Mouse (Mus musculus) thymus, adult 2 months (tissue): ENCODE results near the gene Pdxp. TPM values are rescaled to one million over a fixed set of nuclear protein-coding genes. Genes with fewer than 3 reads are reported as not detected.
A peak's percentile ranks its signal among the peaks of the same experiment; 100 is the strongest.

ENCODE experiments used
- DNase-seq: peaks from one replicate; pipeline ENCODE4 v3.0.0; 2021
- H3K27ac ChIP-seq: fragments of 200-500 bp; 2 replicates; pipeline ENCODE4 v1.5.1; 2012; ENCODE audit warnings: low read length, control low read depth; ENCODE audit not compliant: control insufficient read depth, insufficient read depth
- H3K27me3 ChIP-seq: fragments of 200-500 bp; 2 replicates; pipeline ENCODE4 v1.6.1; 2012; ENCODE audit warnings: mild to moderate bottlenecking, low read length, moderate library complexity, mixed read lengths; ENCODE audit not compliant: control insufficient read depth, insufficient read depth
- H3K36me3 ChIP-seq: fragments of 200-500 bp; 2 replicates; pipeline ENCODE4 v1.6.1; 2012; ENCODE audit warnings: mild to moderate bottlenecking, low read length, moderate library complexity; ENCODE audit not compliant: control insufficient read depth, insufficient read depth
- H3K4me1 ChIP-seq: fragments of 200-500 bp; replicated peaks from 2 replicates; pipeline ENCODE4 v1.6.1; 2012; ENCODE audit warnings: low read length; ENCODE audit not compliant: control insufficient read depth, insufficient read depth
- H3K4me3 ChIP-seq: fragments of 200-500 bp; 2 replicates; pipeline ENCODE4 v1.5.1; 2012; ENCODE audit warnings: mild to moderate bottlenecking, low read length, control low read depth, moderate library complexity; ENCODE audit not compliant: control insufficient read depth, insufficient read depth
- CTCF ChIP-seq: fragments of 200-500 bp; IDR thresholded peaks from 2 replicates; pipeline ENCODE4 v1.5.1; 2012; ENCODE audit warnings: mild to moderate bottlenecking, control low read depth, low read length, moderate library complexity, borderline replicate concordance; ENCODE audit not compliant: control insufficient read depth, poor library complexity, insufficient read depth; ENCODE audit errors: extremely low read depth
- POLR2A ChIP-seq: fragments of 200-500 bp; IDR thresholded peaks from 2 replicates; pipeline ENCODE4 v1.6.1; 2012; ENCODE audit warnings: mild to moderate bottlenecking, low read length, control low read depth, moderate library complexity; ENCODE audit not compliant: control insufficient read depth, poor library complexity, insufficient read depth; ENCODE audit errors: extremely low read depth
- WGBS: fragments of 180-500 bp; shearing (Covaris S2); methylation state at CpG from one replicate; pipeline ENCODE4 v1.1.7; 2018; 5-methylcytosine and 5-hydroxymethylcytosine counted together
- polyA plus RNA-seq: library from polyadenylated mRNA; depleted of rRNA; stranded (reverse); fragments of >200 nt; gene quantifications from 2 replicates; pipeline ENCODE4 v1.2.3, GENCODE M21; 2012

Gene Pdxp
- polyA plus RNA-seq, 1 experiment, result 72.0 TPM

DNA sequence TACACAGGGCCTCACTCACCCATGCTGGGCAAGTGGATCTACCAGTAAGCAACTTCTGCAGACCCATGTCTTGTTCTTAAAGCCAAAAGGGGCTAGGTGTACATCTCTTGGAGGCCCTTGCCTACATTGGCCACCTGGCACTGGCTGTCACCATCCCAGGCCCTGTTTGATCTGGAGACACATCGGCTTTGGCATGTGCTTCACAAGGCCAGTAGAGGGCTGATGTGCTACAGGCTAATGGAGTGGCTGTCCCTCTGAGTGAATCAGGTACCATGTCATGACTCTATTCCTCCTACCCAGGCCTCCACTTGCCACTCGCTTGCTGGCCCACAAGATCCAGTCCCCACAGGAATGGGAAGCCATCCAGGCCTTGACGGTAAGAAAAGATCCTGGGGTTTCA, 31.9 kb upstream of the Pdxp start:
- H3K27ac ChIP-seq, result no peak overlapping the region
- DNase-seq, result no peak
- 93% methylated on average over 3 of the region's 3 CpGs for WGBS
- H3K4me3 ChIP-seq, result no peak overlapping the region
- TF ChIP-seq POLR2A, result no peak
- no peak for TF ChIP-seq CTCF
- H3K27me3 ChIP-seq, result no peaks in the 10 kb centered on the region
- peaks cover 14% of the 10 kb centered on the region for H3K4me1 ChIP-seq
- peaks cover 29% of the 10 kb centered on the region for H3K36me3 ChIP-seq

DNA sequence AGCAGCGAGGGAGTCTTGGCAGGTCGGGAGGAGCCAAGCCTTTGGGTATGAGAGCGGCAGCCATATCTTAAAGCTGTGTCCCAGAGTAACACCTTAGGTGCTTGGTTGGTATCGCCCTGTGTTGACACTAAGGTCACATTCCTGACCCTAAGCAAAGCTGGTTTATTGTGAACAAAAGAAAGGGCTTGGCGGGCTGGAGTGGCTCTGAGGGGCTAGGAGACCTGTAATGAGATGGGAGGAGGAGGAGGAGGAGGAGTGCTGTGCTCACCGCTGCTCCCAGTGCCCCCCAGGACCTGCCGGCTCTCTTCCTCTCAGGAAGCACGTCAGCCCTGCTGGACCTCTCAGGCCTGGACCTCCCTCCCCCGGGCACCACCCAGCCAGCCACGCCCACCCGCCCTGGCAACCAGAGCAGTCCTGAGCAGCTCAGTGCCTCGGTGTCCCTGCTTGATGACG, 24.3 kb upstream of the Pdxp start:
- H3K4me3 ChIP-seq, result no peak overlapping the region
- no peaks in the 10 kb centered on the region for H3K27me3 ChIP-seq
- TF ChIP-seq CTCF, result no peak
- TF ChIP-seq POLR2A, result no peak
- 91% methylated on average over 13 of the region's 13 CpGs for WGBS
- DNase-seq, result no peak
- H3K27ac ChIP-seq, result no peak overlapping the region
- H3K4me1 ChIP-seq, result peaks cover 11% of the 10 kb centered on the region
- peaks cover 42% of the 10 kb centered on the region for H3K36me3 ChIP-seq

DNA sequence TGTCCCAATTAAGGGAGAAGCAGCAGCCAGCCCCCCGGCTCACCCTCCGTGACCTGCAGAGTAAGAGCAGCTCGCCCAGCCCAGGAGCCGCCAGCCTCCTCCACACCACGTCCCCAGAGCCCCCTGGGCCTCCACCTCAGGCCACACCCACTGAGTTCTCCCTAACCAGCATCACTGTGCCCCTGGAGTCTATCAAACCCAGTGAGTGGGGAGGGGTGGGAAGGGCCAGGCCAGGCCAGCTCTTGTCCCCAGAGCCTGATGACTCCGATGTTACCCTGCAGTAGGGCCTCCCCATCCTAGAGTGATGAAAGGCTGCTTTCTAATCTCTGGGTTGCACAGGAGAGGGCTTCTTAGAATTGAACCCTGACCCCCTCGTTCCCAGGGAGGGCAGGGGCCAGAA, 21.3 kb upstream of the Pdxp start:
- no peak for DNase-seq
- no peak overlapping the region for H3K4me3 ChIP-seq
- WGBS, result 89% methylated on average over 7 of the region's 7 CpGs
- peaks cover 40% of the 10 kb centered on the region for H3K4me1 ChIP-seq
- H3K27me3 ChIP-seq, result no peaks in the 10 kb centered on the region
- TF ChIP-seq POLR2A (no peak), CTCF (no peak)
- no peak overlapping the region for H3K27ac ChIP-seq
- H3K36me3 ChIP-seq, result peaks cover 28% of the 10 kb centered on the region

DNA sequence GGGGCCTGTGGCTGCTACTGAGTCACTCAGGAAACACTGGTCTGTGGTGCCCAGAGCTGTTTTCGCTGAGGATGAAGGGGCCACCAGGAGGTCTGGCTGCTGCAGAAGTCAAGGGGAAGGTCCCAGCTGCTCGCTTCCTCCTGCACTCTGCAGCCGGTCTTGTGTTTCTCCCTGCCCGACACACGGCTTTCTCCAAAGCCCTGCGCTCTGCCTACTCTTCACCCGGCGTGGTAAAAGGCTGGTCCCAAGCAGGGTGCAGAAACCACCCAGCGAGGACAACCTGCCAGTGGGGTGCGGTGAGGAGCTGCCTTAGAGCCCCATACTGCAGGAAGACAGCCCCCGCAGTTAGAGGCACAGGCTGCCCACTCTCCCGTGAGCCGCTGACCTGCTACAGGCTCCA, 19.0 kb upstream of the Pdxp start:
- Histone ChIP-seq H3K27ac (peak overlapping the region; percentile 62; the same call in 1 of the 2 replicates), H3K4me1 (peaks cover 57% of the 10 kb centered on the region), H3K27me3 (no peaks in the 10 kb centered on the region), H3K36me3 (peaks cover 16% of the 10 kb centered on the region; the same call in 1 of the 2 replicates), H3K4me3 (peak overlapping the region; percentile 6)
- TF ChIP-seq POLR2A (no peak), CTCF (no peak)
- peak; percentile 45 for DNase-seq
- 8% methylated on average over 13 of the region's 13 CpGs for WGBS

DNA sequence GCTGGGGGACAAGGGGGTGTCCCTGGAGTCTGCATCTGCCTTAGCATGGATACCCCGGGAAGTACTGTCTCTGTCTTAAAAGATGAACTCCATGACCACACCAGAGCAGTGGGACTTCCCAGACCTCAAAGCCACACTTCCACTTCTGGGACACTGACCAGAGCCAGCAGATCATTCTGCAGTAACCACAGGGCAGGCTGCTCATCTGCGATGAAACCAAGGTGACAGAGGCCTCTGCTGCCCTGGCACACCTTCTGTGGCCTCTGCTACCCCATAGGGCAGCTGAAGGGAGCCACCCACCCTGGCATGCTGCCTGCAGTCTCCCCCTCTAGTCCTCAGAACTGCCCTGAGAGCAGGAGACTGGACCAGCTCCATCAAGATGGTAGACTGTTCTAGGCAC, 18.0 kb upstream of the Pdxp start:
- no peaks in the 10 kb centered on the region for H3K27me3 ChIP-seq
- peaks cover 63% of the 10 kb centered on the region for H3K4me1 ChIP-seq
- peak overlapping the region; percentile 62; the same call in 1 of the 2 replicates for H3K27ac ChIP-seq
- no peak for DNase-seq
- no peak for TF ChIP-seq CTCF
- no peak for TF ChIP-seq POLR2A
- no peak overlapping the region for H3K4me3 ChIP-seq
- WGBS, result 20% methylated on average over 2 of the region's 2 CpGs
- peaks cover 16% of the 10 kb centered on the region; the same call in 1 of the 2 replicates for H3K36me3 ChIP-seq

DNA sequence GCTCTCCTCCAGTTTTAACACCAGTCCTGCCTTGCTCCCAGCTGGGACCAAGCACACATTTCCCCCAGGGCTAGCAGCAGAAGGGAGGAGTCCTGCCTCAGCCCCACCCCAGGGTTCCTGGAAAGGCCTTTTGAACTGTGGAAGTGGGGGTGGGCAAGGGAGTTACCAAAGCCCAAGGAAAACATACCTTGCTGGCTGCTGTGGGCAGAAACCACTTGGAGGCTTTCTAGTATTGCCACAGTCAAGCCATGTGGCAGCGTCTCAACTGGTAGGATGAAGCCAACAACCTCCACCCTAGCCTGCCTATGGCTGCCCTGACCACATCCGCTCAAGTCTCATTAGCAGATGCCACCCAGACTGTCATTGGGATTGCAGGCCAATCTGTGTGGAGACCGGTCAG, 17.6 kb upstream of the Pdxp start:
- TF ChIP-seq CTCF, result no peak
- no peak for TF ChIP-seq POLR2A
- Histone ChIP-seq H3K4me3 (no peak overlapping the region), H3K36me3 (peaks cover 13% of the 10 kb centered on the region; the same call in 1 of the 2 replicates), H3K27ac (peak overlapping the region; percentile 62; the same call in 1 of the 2 replicates), H3K4me1 (peaks cover 67% of the 10 kb centered on the region), H3K27me3 (no peaks in the 10 kb centered on the region)
- 11% methylated on average over 3 of the region's 3 CpGs for WGBS
- DNase-seq, result peak; percentile 45

DNA sequence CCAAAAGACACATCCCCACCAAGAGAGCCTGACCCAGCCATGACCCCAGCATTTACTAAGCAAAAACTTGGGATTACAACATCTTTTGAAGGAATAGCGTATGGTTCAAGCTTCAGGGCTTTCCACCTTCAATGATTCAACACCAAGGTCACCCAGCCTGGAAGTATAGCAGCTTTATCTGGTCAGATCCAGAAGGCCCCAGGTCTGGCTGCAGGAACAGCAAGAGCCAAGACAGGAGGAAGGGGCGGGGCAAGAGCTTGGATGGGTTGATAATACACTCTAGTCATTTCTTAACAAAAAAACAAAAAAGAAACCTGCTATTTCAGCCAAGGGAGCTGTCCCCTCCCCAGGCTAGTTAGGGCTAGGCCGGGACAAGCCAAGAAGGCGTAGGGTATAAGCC, 16.2 kb upstream of the Pdxp start:
- TF ChIP-seq CTCF (no peak), POLR2A (no peak)
- peaks cover 72% of the 10 kb centered on the region for H3K4me1 ChIP-seq
- H3K4me3 ChIP-seq, result no peak overlapping the region
- DNase-seq, result no peak
- H3K27ac ChIP-seq, result peak overlapping the region; percentile 8; the same call in 1 of the 2 replicates
- H3K36me3 ChIP-seq, result peaks cover 1% of the 10 kb centered on the region; the same call in 1 of the 2 replicates
- H3K27me3 ChIP-seq, result no peaks in the 10 kb centered on the region
- WGBS, result 95% methylated on average over 4 of the region's 4 CpGs
